Mouse (Mus musculus) adrenal gland, adult (tissue): ENCODE measurements around the gene Gm20532.
A peak's percentile ranks its signal among the peaks of the same experiment; 100 is the strongest.

Experiments
- DNase-seq, 2 experiments: peaks; one replicate each; pipeline ENCODE4 v3.0.0; 2022 to 2023; ENCODE audit warnings: low spot score in 1 of 2; ENCODE audit not compliant: inconsistent age in 2 of 2

Gm20532 gene

GRCm38 (mm10) chr2:26615459-26616124, 29.2 kb downstream of the Gm20532 start:
- no peak for DNase-seq

DNA sequence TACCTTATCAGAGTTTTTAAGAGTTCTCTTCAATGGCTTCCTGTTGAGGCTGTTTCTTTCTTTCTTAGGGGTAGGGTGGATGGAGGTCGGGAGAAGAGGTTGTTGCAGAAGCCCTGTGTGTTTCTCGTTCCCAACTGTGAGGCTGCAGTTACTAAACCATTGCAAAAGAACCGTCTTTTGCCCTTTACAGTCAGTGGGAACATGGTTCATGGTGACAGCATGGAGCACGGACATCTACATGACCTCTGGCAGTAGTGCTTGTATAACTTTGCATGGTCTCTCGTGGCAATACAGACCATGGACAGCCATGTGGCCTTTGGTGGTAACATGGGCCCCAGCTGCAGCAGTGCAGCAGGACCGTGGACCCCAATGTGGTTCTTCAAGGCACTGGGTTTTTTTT, 30.9 kb downstream of the Gm20532 start:
- DNase-seq, result no peak

- DNase-seq, result no peak
These were observed 31.5 kb downstream of the Gm20532 start for GRCm38 (mm10) chr2:26617928-26618327.

DNA sequence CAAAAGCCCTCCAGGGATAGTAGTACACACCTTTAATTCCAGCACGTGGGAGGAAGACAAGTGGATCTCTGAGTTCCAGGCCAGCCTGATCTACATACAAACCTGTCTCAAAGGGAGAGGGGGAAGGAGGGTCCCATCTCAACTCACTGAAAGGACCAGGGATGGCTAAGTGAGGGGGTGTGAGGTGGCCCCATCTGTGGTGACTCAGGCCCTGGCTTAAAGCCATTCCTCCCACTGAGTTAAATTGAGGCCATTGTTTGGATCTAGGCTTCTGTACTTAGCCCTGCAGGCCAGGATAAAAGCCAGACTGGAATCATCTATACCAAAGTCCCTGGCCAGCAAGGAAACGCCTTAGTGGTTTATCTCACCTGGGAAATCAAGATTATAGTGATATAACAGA, 34.8 kb downstream of the Gm20532 start:
- DNase-seq, result no peak

DNA sequence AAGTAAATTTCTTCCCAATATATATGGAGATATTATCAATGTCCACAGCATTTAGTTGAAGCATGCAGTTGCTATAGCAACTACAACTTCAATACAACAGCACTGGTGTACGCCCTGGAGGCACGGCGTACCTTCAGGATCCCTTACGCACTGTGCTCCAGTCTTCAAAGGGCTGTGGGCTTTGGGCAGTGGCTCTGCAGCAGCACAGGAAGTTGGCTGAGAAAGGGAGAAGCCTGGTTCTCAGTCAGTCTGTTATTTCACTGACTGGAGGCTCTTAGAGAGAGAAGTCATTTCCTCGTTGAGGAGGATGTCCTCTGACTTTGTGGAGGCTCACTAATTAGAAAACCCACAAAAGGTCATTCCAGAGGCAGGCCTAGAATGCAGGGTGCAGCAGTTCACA, 36.5 kb downstream of the Gm20532 start:
- DNase-seq, result no peak

GRCm38 (mm10) chr2:26625419-26625818, 39.0 kb downstream of the Gm20532 start:
- no peak for DNase-seq

GRCm38 (mm10) chr2:26626081-26626480, 39.6 kb downstream of the Gm20532 start:
- no peak for DNase-seq

GRCm38 (mm10) chr2:26627921-26628739, 41.7 kb downstream of the Gm20532 start, which contains the start of gene Fam69b:
Gene Fam69b, plus strand, starts transcription at chr2:26628457.
- DNase-seq, result peak; percentile 77 to 89

DNA sequence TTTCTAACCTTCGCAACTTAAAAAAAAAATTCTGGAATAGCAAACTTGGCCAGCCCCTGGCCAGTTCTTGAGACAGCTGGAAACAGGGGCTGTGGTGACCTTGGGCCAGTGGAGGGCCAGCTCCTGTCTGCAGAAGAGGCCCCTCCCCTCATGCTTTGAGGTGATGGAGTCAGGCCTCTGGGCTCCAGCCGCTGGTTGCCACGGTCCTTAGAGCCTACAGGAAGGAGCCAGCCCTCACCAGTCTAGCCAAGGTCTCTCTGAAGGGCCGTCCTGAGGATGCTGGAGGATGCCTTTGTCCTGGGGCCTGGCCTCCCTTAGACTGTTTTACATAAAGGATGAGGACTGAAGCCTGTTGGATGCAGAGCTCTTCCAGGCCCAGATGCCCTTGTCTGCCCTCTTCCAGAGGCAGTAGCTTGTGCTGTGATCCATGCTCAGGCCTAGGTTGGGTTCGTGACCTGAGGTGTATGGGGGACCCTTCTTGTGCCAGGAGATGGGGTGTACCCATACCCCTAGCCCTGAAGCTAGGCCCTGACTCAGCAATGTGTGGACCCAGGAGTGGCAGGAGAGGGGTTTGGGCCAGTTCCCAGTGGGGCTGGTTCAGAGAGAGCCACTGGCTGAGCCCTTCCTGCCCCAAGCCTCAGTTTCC, 42.5 kb downstream of the Gm20532 start:
- no peak for DNase-seq

GRCm38 (mm10) chr2:26632541-26633395, 46.3 kb downstream of the Gm20532 start:
- no peak for DNase-seq

DNA sequence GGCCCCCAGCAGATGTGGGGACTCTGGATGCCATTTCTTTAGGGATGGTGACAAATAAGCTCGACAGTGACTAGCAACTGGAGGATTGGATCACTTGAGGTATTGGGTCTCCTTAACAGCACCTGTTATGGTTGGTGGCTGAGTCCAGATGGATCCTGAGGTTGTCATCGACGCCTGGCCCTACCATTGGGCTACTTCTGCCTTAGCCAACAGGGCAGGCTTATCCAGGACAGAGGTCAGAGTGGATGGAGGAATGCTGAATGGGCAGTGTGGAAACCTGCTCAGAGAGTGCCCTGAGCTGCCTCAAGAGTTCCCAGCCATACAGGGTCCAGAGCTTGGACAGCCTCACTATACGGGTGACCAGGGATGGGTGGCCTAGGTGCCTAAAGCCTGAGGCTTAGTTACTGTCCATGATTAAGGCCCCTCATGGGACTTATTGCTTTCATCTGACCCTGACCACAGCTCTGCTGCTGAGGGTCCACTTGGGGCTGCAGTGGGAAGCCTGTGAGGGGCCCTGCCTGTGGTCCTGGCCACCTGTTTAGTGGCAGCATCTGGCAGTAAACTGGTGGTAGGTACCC, 47.6 kb downstream of the Gm20532 start:
- no peak for DNase-seq

DNA sequence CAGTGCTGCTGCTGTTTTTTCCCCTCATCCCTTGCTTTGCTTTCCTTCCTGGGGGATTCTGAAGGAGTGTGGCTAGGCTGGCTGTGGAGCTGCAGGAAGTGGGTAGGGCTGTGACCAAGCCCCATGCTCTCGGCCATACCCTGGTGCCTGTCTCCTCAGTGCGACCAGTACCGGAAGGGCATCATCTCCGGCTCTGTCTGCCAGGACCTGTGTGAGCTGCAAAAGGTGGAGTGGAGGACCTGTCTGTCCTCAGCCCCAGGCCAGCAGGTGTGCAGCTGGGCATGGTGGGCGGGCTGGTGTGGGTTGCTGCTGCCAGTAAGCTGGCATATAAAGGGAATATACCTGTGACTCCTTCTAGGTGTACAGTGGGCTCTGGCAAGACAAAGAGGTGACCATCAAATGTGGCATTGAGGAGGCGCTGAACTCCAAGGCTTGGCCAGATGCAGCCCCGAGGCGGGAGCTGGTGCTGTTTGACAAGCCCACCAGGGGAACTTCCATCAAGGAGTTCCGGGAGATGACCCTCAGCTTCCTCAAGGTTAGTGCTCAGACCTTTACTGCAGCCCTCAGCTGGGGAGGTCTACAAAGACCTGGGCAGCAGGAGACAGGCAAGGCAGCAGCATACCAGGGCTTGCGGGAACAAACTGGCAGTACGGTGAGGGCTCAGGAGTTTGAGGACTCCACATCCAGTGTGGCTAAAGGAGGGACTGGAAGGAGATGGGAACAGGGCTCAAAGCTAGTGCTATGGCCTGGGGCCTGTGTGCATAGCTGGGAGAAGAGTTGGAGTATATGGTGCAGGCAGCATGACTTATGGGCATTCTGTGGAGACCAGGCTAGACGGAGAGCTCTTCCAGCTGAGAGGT, 48.4 kb downstream of the Gm20532 start:
- no peak for DNase-seq

- DNase-seq, result no peak
These were observed 49.3 kb downstream of the Gm20532 start for GRCm38 (mm10) chr2:26635489-26636324.

- DNase-seq, result no peak
These were observed 49.8 kb downstream of the Gm20532 start for GRCm38 (mm10) chr2:26636325-26636635.

- no peak for DNase-seq
These were observed 51.0 kb downstream of the Gm20532 start for GRCm38 (mm10) chr2:26637316-26637932.

GRCm38 (mm10) chr2:26638039-26638438, 51.6 kb downstream of the Gm20532 start:
- DNase-seq, result no peak

- DNase-seq, result no peak
These were observed 52.1 kb downstream of the Gm20532 start for GRCm38 (mm10) chr2:26638572-26638971.

GRCm38 (mm10) chr2:26639083-26639482, 52.6 kb downstream of the Gm20532 start:
- DNase-seq, result peak; percentile 48 to 72
